Mouse (Mus musculus) ovary, postnatal 14 days (tissue): ENCODE results near the gene AL732309.1.

Experiments used
- DNase-seq: peaks from one replicate; pipeline ENCODE4 v3.0.0; 2022; ENCODE audit warnings: low spot score

AL732309.1 gene

GRCm38 (mm10) chr2:25246183-25247072 lies at the start of gene AL732309.1:
Gene AL732309.1, minus strand, starts transcription at chr2:25246863.
- DNase-seq: no peak

GRCm38 (mm10) chr2:25293706-25294105 lies 47.0 kb upstream of the AL732309.1 start:
- DNase-seq: no peak

GRCm38 (mm10) chr2:25292856-25293255 lies 46.2 kb upstream of the AL732309.1 start:
- peak; percentile 72 for DNase-seq

- no peak for DNase-seq
Measured at GRCm38 (mm10) chr2:25292054-25292544, 45.4 kb upstream of the AL732309.1 start.

GRCm38 (mm10) chr2:25291184-25292053 lies 44.8 kb upstream of the AL732309.1 start:
- no peak for DNase-seq

GRCm38 (mm10) chr2:25290816-25291130 lies 44.1 kb upstream of the AL732309.1 start:
- no peak for DNase-seq

GRCm38 (mm10) chr2:25290101-25290815 lies 43.6 kb upstream of the AL732309.1 start:
- no peak for DNase-seq

- DNase-seq: no peak
Measured at GRCm38 (mm10) chr2:25289651-25290050, 43.0 kb upstream of the AL732309.1 start, which contains the start of gene Lrrc26. Gene Lrrc26, plus strand, starts transcription at chr2:25289915.

GRCm38 (mm10) chr2:25288734-25289345 lies 42.2 kb upstream of the AL732309.1 start:
- no peak for DNase-seq

GRCm38 (mm10) chr2:25287927-25288649 lies 41.4 kb upstream of the AL732309.1 start, which contains the start of gene Tmem210:
Gene Tmem210, plus strand, starts transcription at chr2:25288145.
- no peak for DNase-seq

GRCm38 (mm10) chr2:25286837-25287636 lies 40.4 kb upstream of the AL732309.1 start:
- DNase-seq: no peak

GRCm38 (mm10) chr2:25286314-25286713 lies 39.7 kb upstream of the AL732309.1 start:
- DNase-seq: no peak

GRCm38 (mm10) chr2:25285551-25285950 lies 38.9 kb upstream of the AL732309.1 start:
- no peak for DNase-seq

GRCm38 (mm10) chr2:25278928-25279882 lies 32.5 kb upstream of the AL732309.1 start:
- DNase-seq: peak; percentile 75

GRCm38 (mm10) chr2:25273010-25273409 lies 26.3 kb upstream of the AL732309.1 start:
- DNase-seq: no peak

GRCm38 (mm10) chr2:25272515-25272914 lies 25.9 kb upstream of the AL732309.1 start:
- no peak for DNase-seq

- peak; percentile 99 for DNase-seq
Measured at GRCm38 (mm10) chr2:25271827-25272511, 25.3 kb upstream of the AL732309.1 start, which contains the start of the genes Ssna1 and Anapc2. Gene Ssna1, minus strand, starts transcription at chr2:25272438. Gene Anapc2, plus strand, starts transcription at chr2:25272478.

GRCm38 (mm10) chr2:25267746-25268309 lies 21.2 kb upstream of the AL732309.1 start:
- DNase-seq: no peak
